Mouse (Mus musculus) ES-Bruce4 (cell line): ENCODE results near the gene Vash1.

Experiments used
- CTCF ChIP-seq: IDR thresholded peaks from one replicate; pipeline ENCODE4 v1.8.1; 2011; ENCODE audit warnings: low read depth, low read length
- EP300 ChIP-seq: IDR thresholded peaks from 2 replicates; pipeline ENCODE4 v1.6.1; 2011; ENCODE audit warnings: low read depth, low read length; ENCODE audit not compliant: insufficient read depth

DNA sequence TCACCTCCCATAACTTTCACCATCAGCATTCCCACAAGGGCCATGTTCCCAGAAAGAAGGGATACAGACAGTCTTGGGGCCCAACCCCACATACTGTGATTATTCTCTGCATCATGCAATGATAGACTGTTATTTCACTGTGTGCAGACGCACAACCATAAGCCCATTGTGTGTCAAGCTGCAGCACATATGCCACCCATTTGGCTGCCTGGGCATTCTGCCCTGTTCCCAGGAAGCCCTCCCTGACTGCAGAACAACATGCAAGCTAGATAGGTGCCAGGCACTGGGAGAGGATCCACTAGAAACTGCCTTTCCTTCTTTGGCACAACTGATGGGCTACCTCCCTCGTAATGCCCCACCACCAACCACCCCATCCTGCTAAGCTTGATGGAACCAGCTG, 10.1 kb upstream of the Vash1 start:
- no peak for TF ChIP-seq EP300
- TF ChIP-seq CTCF = no peak
